Comparison of ENCODE assay signal across 31 mouse cellular contexts in the genomic region with DNA sequence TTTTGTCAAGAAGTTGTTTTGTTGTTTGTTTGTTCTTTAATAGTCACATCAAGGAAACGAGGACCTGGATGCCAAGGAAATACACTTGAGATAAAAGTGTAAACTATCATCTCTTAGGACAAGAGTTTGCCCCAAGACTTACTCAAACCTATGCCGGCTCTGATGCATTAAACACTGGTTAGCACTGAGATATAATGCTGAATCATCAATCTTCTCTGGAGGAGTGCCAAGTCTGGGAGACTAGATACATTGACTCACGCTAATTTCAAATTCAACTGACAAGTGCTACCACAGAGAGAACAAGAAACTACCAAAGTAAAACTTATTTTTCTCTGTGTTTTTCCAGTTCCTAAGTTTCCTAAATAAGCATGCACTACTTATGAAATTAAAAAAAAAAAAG.
DNase-seq lines count a peak whose midpoint lies in the region; ATAC-seq and TF ChIP-seq lines count a peak whose summit lies in the region.
"Had no signal": no experiment of that assay in that cellular context is flagged by ENCODE, and none has a peak within 500 bp of the region (broad histone marks: within the 10 kb centered on the region; RNA-seq: fewer than 3 reads in every experiment).

No protein-coding gene starts in this region.

- WGBS in limb, embryonic 14.5 days = 69% methylated on average over 3 of the region's 3 CpGs
- WGBS in limb, embryonic 10.5 days = 86% methylated on average over 3 of the region's 3 CpGs

- no peaks in the 10 kb centered on the region for H3K36me3 ChIP-seq in limb, embryonic 14.5 days (ENCODE audit: control insufficient read depth, insufficient read depth, low read length)
- H3K36me3 ChIP-seq in limb, embryonic 10.5 days = no peaks in the 10 kb centered on the region
- H3K36me3 ChIP-seq in MEL (ENCODE audit: control insufficient read depth in 1 of 2, insufficient read depth in 2 of 2, low read length in 2 of 2) = no peaks in the 10 kb centered on the region
- H3K36me3 ChIP-seq: hindbrain, embryonic 15.5 days; kidney, embryonic 15.5 days; limb, embryonic 13.5 days; neural tube, embryonic 15.5 days had no signal

- no peak for TF ChIP-seq CTCF in MEL (IDR thresholded peaks at IDR 0.05 in 2 of 3, conservative IDR thresholded peaks at IDR 0.05 in 1 of 3; ENCODE audit: control insufficient read depth in 1 of 3, insufficient read depth in 1 of 3, low read depth in 2 of 3, low read length in 3 of 3, poor library complexity in 1 of 3, severe bottlenecking in 1 of 3)

- no peak overlapping the region for H3K4me3 ChIP-seq in limb, embryonic 14.5 days (replicated peaks; ENCODE audit: low read length)
- H3K4me3 ChIP-seq in limb, embryonic 10.5 days = no peak overlapping the region
- no peak overlapping the region for H3K4me3 ChIP-seq in MEL (ENCODE audit: control insufficient read depth in 1 of 2, insufficient read depth in 1 of 2, low read depth in 2 of 2, low read length in 2 of 2)
- H3K4me3 ChIP-seq: gastrocnemius, adult 2 months; hindbrain, embryonic 15.5 days; kidney, embryonic 15.5 days; left cerebral cortex, adult 2 months; limb, embryonic 13.5 days; neural tube, embryonic 15.5 days had no signal

- no peaks in the 10 kb centered on the region for H3K79me2 ChIP-seq in MEL (ENCODE audit: control insufficient read depth, insufficient read depth, low read length, poor library complexity)

- no peak for TF ChIP-seq RAD21 in MEL (IDR thresholded peaks at IDR 0.05; ENCODE audit: low read depth, low read length)

- H3K9me3 ChIP-seq in limb, embryonic 14.5 days (ENCODE audit: control insufficient read depth, low read length) = no peaks in the 10 kb centered on the region
- H3K9me3 ChIP-seq in limb, embryonic 10.5 days (replicated peaks) = no peaks in the 10 kb centered on the region
- no peaks in the 10 kb centered on the region for H3K9me3 ChIP-seq in MEL (replicated peaks; ENCODE audit: insufficient read depth, low read length)
- H3K9me3 ChIP-seq: hindbrain, embryonic 15.5 days; kidney, embryonic 15.5 days; limb, embryonic 13.5 days; neural tube, embryonic 15.5 days had no signal

- peak; percentile 37 for DNase-seq in adrenal gland, postnatal 14 days
- no peak for DNase-seq in adrenal gland, adult 8-10 months
- peak; percentile 22 for DNase-seq in limb, embryonic 14.5 days (ENCODE audit: low spot score)
- DNase-seq in limb, embryonic 10.5 days (ENCODE audit: low spot score) = no peak
- peak; percentile 4 for DNase-seq in 416B (ENCODE audit: low read depth)
- peak; percentile 2 for DNase-seq in MEL (ENCODE audit: low read depth, low spot score)
- no peak for DNase-seq in adipocyte (ENCODE audit: low spot score)
- no peak for DNase-seq in thymus, postnatal 25 days
- DNase-seq: cerebellum, adult 2 months; cerebellum, postnatal 14 days; gastrocnemius, adult 2 months; gastrocnemius, postnatal 36 days; heart, adult 18-20 months; heart, postnatal 36 days; kidney, adult 18-20 months; kidney, postnatal 25 days; lung, adult 2 months; lung, postnatal 14 days; retina, postnatal 1 day; right cerebral cortex, postnatal 14 days; thymus, postnatal 14 days had no signal

- H3K9ac ChIP-seq in limb, embryonic 14.5 days (ENCODE audit: low read depth, low read length, severe bottlenecking) = no peak overlapping the region
- H3K9ac ChIP-seq in MEL (ENCODE audit: control insufficient read depth, low read depth, low read length, poor library complexity, severe bottlenecking) = no peak overlapping the region
- H3K9ac ChIP-seq: hindbrain, embryonic 15.5 days; kidney, embryonic 15.5 days; limb, embryonic 13.5 days; liver, embryonic 14.5 days; neural tube, embryonic 15.5 days had no signal

- H3K4me1 ChIP-seq in limb, embryonic 14.5 days (ENCODE audit: control insufficient read depth, insufficient read depth, low read length) = no peaks in the 10 kb centered on the region
- no peaks in the 10 kb centered on the region for H3K4me1 ChIP-seq in limb, embryonic 10.5 days
- no peaks in the 10 kb centered on the region for H3K4me1 ChIP-seq in MEL (ENCODE audit: control insufficient read depth in 1 of 2, insufficient read depth in 2 of 2, low read length in 2 of 2)
- H3K4me1 ChIP-seq: hindbrain, embryonic 15.5 days; kidney, embryonic 15.5 days; limb, embryonic 13.5 days; neural tube, embryonic 15.5 days had no signal

- ATAC-seq in limb, embryonic 14.5 days (ENCODE audit: low FRiP score, low read depth) = no peak
- ATAC-seq: CD4-positive, CD25-positive, alpha-beta regulatory T cell, adult 4 months; forebrain, embryonic 16.5 days had no signal

- H3K4me2 ChIP-seq in limb, embryonic 14.5 days (replicated peaks; ENCODE audit: low read depth, low read length, severe bottlenecking) = no peak overlapping the region
- H3K4me2 ChIP-seq: heart, embryonic 11.5 days; hindbrain, embryonic 15.5 days; kidney, embryonic 15.5 days; limb, embryonic 13.5 days; midbrain, embryonic 11.5 days; neural tube, embryonic 15.5 days had no signal

- H3K27ac ChIP-seq in limb, embryonic 14.5 days (replicated peaks; ENCODE audit: low read depth, low read length) = no peak overlapping the region
- H3K27ac ChIP-seq in limb, embryonic 10.5 days = no peak overlapping the region
- no peak overlapping the region for H3K27ac ChIP-seq in MEL (ENCODE audit: control insufficient read depth, low read depth, low read length)
- H3K27ac ChIP-seq: gastrocnemius, adult 2 months; hindbrain, embryonic 15.5 days; kidney, embryonic 15.5 days; left cerebral cortex, adult 2 months; limb, embryonic 13.5 days; liver, embryonic 14.5 days; neural tube, embryonic 15.5 days had no signal

- TF ChIP-seq POLR2A in limb, embryonic 14.5 days (IDR thresholded peaks at IDR 0.05; ENCODE audit: borderline replicate concordance, extremely low read depth, insufficient read depth, insufficient read length) = no peak
- no peak for TF ChIP-seq POLR2A in MEL (IDR thresholded peaks at IDR 0.05; ENCODE audit: control insufficient read depth in 1 of 2, insufficient read depth in 1 of 2, low read depth in 1 of 2, low read length in 2 of 2, poor library complexity in 1 of 2)

- no peak for TF ChIP-seq EP300 in MEL (IDR thresholded peaks at IDR 0.05; ENCODE audit: low read depth in 1 of 2, low read length in 2 of 2)

- no peaks in the 10 kb centered on the region for H3K27me3 ChIP-seq in limb, embryonic 14.5 days (ENCODE audit: control insufficient read depth, insufficient read depth, low read length)
- no peaks in the 10 kb centered on the region for H3K27me3 ChIP-seq in limb, embryonic 10.5 days (ENCODE audit: low read depth, poor library complexity, severe bottlenecking)
- H3K27me3 ChIP-seq in MEL (ENCODE audit: control insufficient read depth in 1 of 2, insufficient read depth in 2 of 2, low read length in 2 of 2) = no peaks in the 10 kb centered on the region
- H3K27me3 ChIP-seq: hindbrain, embryonic 15.5 days; kidney, embryonic 15.5 days; limb, embryonic 13.5 days; neural tube, embryonic 15.5 days had no signal

TF ChIP-seq in MEL, 35 proteins besides CTCF, POLR2A, EP300 and RAD21:
- TF ChIP-seq ZKSCAN1 (IDR thresholded peaks at IDR 0.05; ENCODE audit: low read depth, low read length) (no peak), RCOR1 (IDR thresholded peaks at IDR 0.05; ENCODE audit: low read depth, low read length) (no peak), CHD2 (IDR thresholded peaks at IDR 0.05; ENCODE audit: low read length) (no peak), TBP (IDR thresholded peaks at IDR 0.05; ENCODE audit: low read depth, low read length) (no peak), MYC (IDR thresholded peaks at IDR 0.05; ENCODE audit: low read depth, low read length) (no peak), GABPA (IDR thresholded peaks at IDR 0.05; ENCODE audit: low read depth, low read length) (no peak), MAFK (IDR thresholded peaks at IDR 0.05; ENCODE audit: borderline replicate concordance, low read depth, low read length) (no peak), KAT2A (conservative IDR thresholded peaks at IDR 0.05; ENCODE audit: low read depth, low read length) (no peak), GATA1 (IDR thresholded peaks at IDR 0.05; ENCODE audit: low read depth, low read length) (no peak), HCFC1 (IDR thresholded peaks at IDR 0.05; ENCODE audit: low read depth, low read length) (no peak), ETS1 (IDR thresholded peaks at IDR 0.05; ENCODE audit: low read depth, low read length) (no peak), POLR2AphosphoS2 (IDR thresholded peaks at IDR 0.05; ENCODE audit: low read length) (no peak), BHLHE40 (IDR thresholded peaks at IDR 0.05; ENCODE audit: borderline replicate concordance, low read depth, low read length) (no peak)

Comparison
In these comparisons a context has a peak if more than half of its experiments do, and no peak if none do; other contexts are left out.
1. DNase-seq: peak in adrenal gland, postnatal 14 days (single experiment), limb, embryonic 14.5 days (single experiment), 416B (single experiment) and MEL (single experiment); none in adrenal gland, adult 8-10 months (single experiment), limb, embryonic 10.5 days (single experiment), adipocyte (single experiment) and thymus, postnatal 25 days (single experiment).